Mouse (Mus musculus) forebrain, postnatal 0 days (tissue): ENCODE measurements around the gene Grip1. TPM values are rescaled to one million over a fixed set of nuclear protein-coding genes. Genes with fewer than 3 reads are reported as not detected.

Experiments
- ATAC-seq: fragments of 200-750 bp; cut with Nextera tagmentation; 2 replicates; pipeline ENCODE4 v1.8.0; 2017; ENCODE audit warnings: mild to moderate bottlenecking, moderate library complexity
- DNase-seq: peaks from one replicate; pipeline ENCODE4 v3.0.0-alpha.2; 2015
- H3K27ac ChIP-seq: fragments of 300-500 bp; sonication (generic); 2 replicates; pipeline ENCODE4 v1.5.1; 2014; ENCODE audit warnings: low read depth, mild to moderate bottlenecking, antibody characterized with exemption, low read length, moderate library complexity, mixed read lengths
- H3K27me3 ChIP-seq: fragments of 300-500 bp; sonication (generic); 2 replicates; pipeline ENCODE4 v1.6.1; 2014; ENCODE audit warnings: mild to moderate bottlenecking, low read length, mixed read lengths; ENCODE audit not compliant: insufficient read depth
- H3K36me3 ChIP-seq: fragments of 300-500 bp; sonication (generic); 2 replicates; pipeline ENCODE4 v1.6.1; 2014; ENCODE audit warnings: mild to moderate bottlenecking, moderate library complexity; ENCODE audit not compliant: insufficient read depth
- H3K4me1 ChIP-seq: fragments of 300-500 bp; sonication (generic); 2 replicates; pipeline ENCODE4 v1.6.1; 2014; ENCODE audit warnings: antibody characterized with exemption; ENCODE audit not compliant: insufficient read depth
- H3K4me2 ChIP-seq: fragments of 300-500 bp; sonication (generic); 2 replicates; pipeline ENCODE4 v1.6.1; 2014; ENCODE audit warnings: low read depth, mild to moderate bottlenecking, moderate library complexity
- H3K4me3 ChIP-seq: fragments of 300-500 bp; sonication (generic); 2 replicates; pipeline ENCODE4 v1.5.1; 2014; ENCODE audit warnings: low read depth, low read length, mixed read lengths
- H3K9ac ChIP-seq: fragments of 300-500 bp; sonication (generic); 2 replicates; pipeline ENCODE4 v1.6.1; 2014; ENCODE audit warnings: mild to moderate bottlenecking
- H3K9me3 ChIP-seq: fragments of 300-500 bp; sonication (generic); 2 replicates; pipeline ENCODE4 v1.6.1; 2016; ENCODE audit warnings: low read length
- CTCF ChIP-seq: sonication (generic); IDR thresholded peaks from 2 replicates; pipeline ENCODE4 v1.5.1; 2016; ENCODE audit warnings: antibody characterized with exemption, control low read depth, low read depth
- WGBS: fragments of 180-500 bp; shearing (Covaris S2); extraction: QIAGEN DNeasy Blood & Tissue Kit; methylation state at CpG from one replicate; pipeline ENCODE4 v1.1.7; 2014; 5-methylcytosine and 5-hydroxymethylcytosine counted together
- polyA plus RNA-seq: library from polyadenylated mRNA; unstranded; fragments of >200 nt; fragmentation: Nextera tagmentation; extraction: Ambion mirVana; gene quantifications from 2 replicates; pipeline ENCODE4 v1.2.1, GENCODE M21; 2015
- total RNA-seq: library from RNA; depleted of rRNA; stranded (reverse); fragments of >200 nt; gene quantifications from 2 replicates; pipeline ENCODE4 v1.2.3, GENCODE M21; 2014

Gene Grip1
- total and polyA plus RNA-seq, 2 experiments from 2014 or later = 14.8 to 34.5 TPM

GRCm38 (mm10) chr10:119423821-119424534 lies 29.7 kb upstream of the Grip1 start:
- no peaks in the 10 kb centered on the region for H3K27me3 ChIP-seq
- no peak for TF ChIP-seq CTCF
- H3K9me3 ChIP-seq = no peaks in the 10 kb centered on the region
- ATAC-seq (no peak), DNase-seq (no peak)
- no peaks in the 10 kb centered on the region for H3K4me1 ChIP-seq
- no peak overlapping the region for H3K4me2 ChIP-seq
- no peak overlapping the region for H3K9ac ChIP-seq
- H3K27ac ChIP-seq = no peak overlapping the region
- 76% methylated on average over 11 of the region's 11 CpGs for WGBS
- no peak overlapping the region for H3K4me3 ChIP-seq
- H3K36me3 ChIP-seq = no peaks in the 10 kb centered on the region

- 90% methylated on average over 7 of the region's 7 CpGs for WGBS
Observed at GRCm38 (mm10) chr10:119427653-119428052, 26.0 kb upstream of the Grip1 start.

GRCm38 (mm10) chr10:119428106-119428505 lies 25.5 kb upstream of the Grip1 start:
- no peak for TF ChIP-seq CTCF
- Histone ChIP-seq H3K9me3 (no peaks in the 10 kb centered on the region), H3K4me3 (no peak overlapping the region), H3K27ac (no peak overlapping the region), H3K27me3 (no peaks in the 10 kb centered on the region), H3K36me3 (no peaks in the 10 kb centered on the region), H3K9ac (no peak overlapping the region), H3K4me2 (no peak overlapping the region), H3K4me1 (no peaks in the 10 kb centered on the region)
- 57% methylated on average over 7 of the region's 7 CpGs for WGBS
- ATAC-seq (no peak), DNase-seq (no peak)

More at GRCm38 (mm10) chr10:119427653-119428052, 26.0 kb upstream of the Grip1 start:
- no peak for ATAC-seq
- DNase-seq = no peak
- Histone ChIP-seq H3K4me2 (no peak overlapping the region), H3K27me3 (no peaks in the 10 kb centered on the region), H3K27ac (no peak overlapping the region), H3K4me3 (no peak overlapping the region), H3K36me3 (no peaks in the 10 kb centered on the region), H3K9me3 (no peaks in the 10 kb centered on the region), H3K4me1 (no peaks in the 10 kb centered on the region), H3K9ac (no peak overlapping the region)
- TF ChIP-seq CTCF = no peak

GRCm38 (mm10) chr10:119430240-119430639 lies 23.4 kb upstream of the Grip1 start:
- H3K9me3 ChIP-seq = no peaks in the 10 kb centered on the region
- H3K4me2 ChIP-seq = no peak overlapping the region
- no peak overlapping the region for H3K9ac ChIP-seq
- 87% methylated on average over 7 of the region's 7 CpGs for WGBS
- ATAC-seq (no peak), DNase-seq (no peak)
- no peak for TF ChIP-seq CTCF
- H3K4me1 ChIP-seq = no peaks in the 10 kb centered on the region
- H3K27ac ChIP-seq = no peak overlapping the region
- H3K36me3 ChIP-seq = no peaks in the 10 kb centered on the region
- H3K4me3 ChIP-seq = no peak overlapping the region
- H3K27me3 ChIP-seq = no peaks in the 10 kb centered on the region

- no peak for TF ChIP-seq CTCF
- Histone ChIP-seq H3K9me3 (no peaks in the 10 kb centered on the region), H3K9ac (no peak overlapping the region), H3K4me2 (no peak overlapping the region), H3K4me1 (no peaks in the 10 kb centered on the region), H3K4me3 (no peak overlapping the region), H3K36me3 (no peaks in the 10 kb centered on the region), H3K27ac (no peak overlapping the region), H3K27me3 (no peaks in the 10 kb centered on the region)
- 59% methylated on average over 6 of the region's 6 CpGs for WGBS
- DNase-seq (no peak), ATAC-seq (no peak)
Observed at GRCm38 (mm10) chr10:119431801-119432200, 21.8 kb upstream of the Grip1 start.

- H3K4me2 ChIP-seq = no peak overlapping the region
- WGBS = 94% methylated on average over 7 of the region's 7 CpGs
- no peak overlapping the region for H3K9ac ChIP-seq
- H3K9me3 ChIP-seq = no peaks in the 10 kb centered on the region
- no peaks in the 10 kb centered on the region for H3K27me3 ChIP-seq
- no peak for TF ChIP-seq CTCF
- H3K4me3 ChIP-seq = no peak overlapping the region
- DNase-seq = no peak
- H3K4me1 ChIP-seq = no peaks in the 10 kb centered on the region
- H3K27ac ChIP-seq = no peak overlapping the region
- no peak for ATAC-seq
- H3K36me3 ChIP-seq = no peaks in the 10 kb centered on the region
Observed at GRCm38 (mm10) chr10:119435818-119436217, 17.8 kb upstream of the Grip1 start.

GRCm38 (mm10) chr10:119437319-119437718 lies 16.3 kb upstream of the Grip1 start:
- Histone ChIP-seq H3K4me1 (no peaks in the 10 kb centered on the region), H3K4me3 (no peak overlapping the region), H3K27me3 (no peaks in the 10 kb centered on the region), H3K36me3 (no peaks in the 10 kb centered on the region), H3K9ac (no peak overlapping the region), H3K9me3 (no peaks in the 10 kb centered on the region), H3K4me2 (no peak overlapping the region), H3K27ac (no peak overlapping the region)
- no peak for TF ChIP-seq CTCF
- WGBS = 78% methylated on average over 3 of the region's 3 CpGs
- no peak for ATAC-seq
- DNase-seq = no peak
